Mouse (Mus musculus) embryo, embryonic 11.5 days (tissue): ENCODE data around the gene Rps11.
"Not testable (repeated sequence)": the region's sequence is repeated elsewhere in the genome, so short reads cannot be mapped to it uniquely, and the experiment has no call there.

ENCODE experiments used
- DNase-seq: peaks from one replicate; pipeline ENCODE4 v3.0.0-alpha.2; 2012; ENCODE audit warnings: low read depth, low spot score

Rps11 gene

DNA sequence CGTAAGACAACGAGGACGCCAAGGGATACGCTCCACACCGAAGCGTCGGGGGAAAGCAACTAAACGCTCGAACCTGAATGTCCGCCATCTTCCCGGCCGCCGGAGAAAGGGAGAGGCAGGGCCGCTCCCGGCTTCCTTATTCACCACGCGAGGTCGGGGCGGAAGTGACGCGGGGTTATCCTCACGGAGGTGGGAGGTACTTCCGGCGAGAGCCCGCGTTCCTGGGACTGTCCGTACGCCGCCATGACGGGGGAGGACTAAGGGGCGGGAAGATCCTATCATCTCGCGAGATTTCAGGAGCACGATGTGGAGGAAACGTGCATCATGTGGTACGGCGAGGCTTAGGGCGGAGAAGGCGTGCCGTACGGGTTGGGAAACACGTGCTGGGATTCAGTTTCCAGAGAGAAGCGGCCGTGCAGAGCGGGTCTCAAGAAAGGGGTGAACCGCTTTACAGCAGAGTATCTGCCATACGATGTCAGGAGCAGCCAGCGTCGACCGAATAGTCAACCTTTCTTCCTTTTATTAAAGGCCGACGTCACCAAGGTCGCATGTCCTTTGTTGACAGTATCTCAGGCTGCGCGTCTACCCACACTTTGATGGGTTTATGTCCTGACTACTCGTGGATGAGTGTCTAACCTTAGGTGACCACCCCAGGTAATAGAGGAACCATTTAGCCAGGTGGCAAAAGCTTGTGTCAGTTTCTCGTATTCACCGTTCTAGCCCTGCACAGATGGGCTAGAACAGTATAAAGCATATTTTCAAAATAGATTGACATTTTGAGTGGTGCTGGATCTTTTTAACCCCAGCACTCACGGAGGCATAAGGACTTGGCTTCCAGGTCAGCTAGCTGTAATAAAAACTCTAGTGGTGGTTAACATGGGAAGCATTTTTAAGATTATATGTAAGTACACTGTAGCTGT is at the start of gene Rps11:
Rps11 (minus strand) TSS at position 216 of the 920 bp plus-strand sequence.
- peak; percentile 100 for DNase-seq

DNA sequence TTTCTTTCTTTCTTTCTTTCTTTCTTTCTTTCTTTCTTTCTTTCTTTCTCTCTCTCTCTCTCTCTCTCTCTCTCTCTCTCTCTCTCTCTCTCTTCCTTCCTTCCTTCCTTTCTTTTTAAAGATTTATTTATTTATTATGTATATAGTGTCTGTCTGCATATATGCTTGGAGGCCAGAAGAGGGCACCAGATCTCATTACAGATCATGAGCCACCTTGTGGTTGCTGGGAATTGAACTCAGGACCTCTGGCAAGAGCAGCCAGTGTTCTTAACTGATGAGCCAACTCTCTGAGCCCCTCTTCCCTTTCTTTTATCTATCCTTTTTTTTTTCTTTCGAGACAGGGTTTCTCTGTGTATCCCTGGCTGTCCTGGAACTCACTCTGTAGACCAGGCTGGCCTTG is 49.5 kb upstream of the Rps11 start:
- not testable (repeated sequence) for DNase-seq

DNA sequence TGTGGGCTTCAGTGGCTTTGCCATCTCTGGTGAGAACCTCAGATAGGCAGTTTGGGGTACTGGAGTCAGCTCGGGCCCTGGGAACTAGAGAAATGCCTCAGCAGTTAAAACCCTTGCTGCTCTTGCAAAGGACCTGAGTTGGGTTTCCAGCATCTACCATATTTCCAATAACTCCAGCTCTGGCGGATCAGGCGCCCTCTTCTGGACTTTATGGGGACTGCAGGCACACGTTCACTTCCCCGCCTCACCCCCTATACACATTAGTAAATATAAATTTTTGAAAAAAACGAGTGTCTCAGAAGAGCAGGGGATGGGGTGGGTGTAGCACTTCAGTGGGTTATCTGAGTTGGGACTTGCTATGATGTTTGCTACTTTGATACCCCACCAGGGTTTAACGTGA is 48.7 kb upstream of the Rps11 start:
- DNase-seq = no peak

DNA sequence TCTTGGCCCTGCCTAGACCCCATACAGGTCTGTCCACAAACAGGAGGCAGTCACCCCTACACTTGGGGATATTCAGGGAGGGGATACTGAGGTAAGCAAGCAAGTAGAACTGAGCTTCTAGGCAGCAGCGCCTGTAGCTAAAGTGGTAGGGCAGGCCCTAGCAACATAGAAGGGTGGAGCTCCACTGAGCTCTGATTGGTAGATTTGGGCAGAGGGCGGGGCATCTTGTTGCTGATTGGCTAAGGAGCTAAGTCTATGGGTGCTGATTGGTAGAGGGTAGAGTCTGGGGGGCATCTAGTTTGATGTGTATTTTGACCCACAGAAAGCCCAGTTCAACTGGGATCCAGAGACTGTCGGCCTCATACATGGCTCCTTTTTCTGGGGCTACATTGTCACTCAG is 45.3 kb upstream of the Rps11 start:
- no peak for DNase-seq

DNA sequence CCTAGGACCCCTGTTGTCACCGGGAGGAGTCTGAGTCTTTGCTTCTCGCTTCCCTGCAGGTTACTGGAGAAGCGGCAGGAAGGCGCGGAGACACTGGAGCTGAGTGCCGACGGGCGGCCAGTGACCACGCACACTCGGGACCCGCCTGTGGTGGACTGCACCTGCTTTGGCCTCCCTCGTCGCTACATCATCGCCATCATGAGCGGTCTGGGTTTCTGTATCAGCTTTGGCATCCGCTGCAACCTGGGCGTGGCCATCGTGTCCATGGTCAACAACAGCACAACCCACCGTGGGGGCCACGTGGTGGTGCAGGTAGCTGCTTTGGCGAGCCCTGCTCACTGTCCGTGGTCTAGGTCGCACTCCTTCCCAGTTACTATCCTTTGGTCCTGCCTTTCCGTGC is 44.4 kb upstream of the Rps11 start:
- no peak for DNase-seq

DNA sequence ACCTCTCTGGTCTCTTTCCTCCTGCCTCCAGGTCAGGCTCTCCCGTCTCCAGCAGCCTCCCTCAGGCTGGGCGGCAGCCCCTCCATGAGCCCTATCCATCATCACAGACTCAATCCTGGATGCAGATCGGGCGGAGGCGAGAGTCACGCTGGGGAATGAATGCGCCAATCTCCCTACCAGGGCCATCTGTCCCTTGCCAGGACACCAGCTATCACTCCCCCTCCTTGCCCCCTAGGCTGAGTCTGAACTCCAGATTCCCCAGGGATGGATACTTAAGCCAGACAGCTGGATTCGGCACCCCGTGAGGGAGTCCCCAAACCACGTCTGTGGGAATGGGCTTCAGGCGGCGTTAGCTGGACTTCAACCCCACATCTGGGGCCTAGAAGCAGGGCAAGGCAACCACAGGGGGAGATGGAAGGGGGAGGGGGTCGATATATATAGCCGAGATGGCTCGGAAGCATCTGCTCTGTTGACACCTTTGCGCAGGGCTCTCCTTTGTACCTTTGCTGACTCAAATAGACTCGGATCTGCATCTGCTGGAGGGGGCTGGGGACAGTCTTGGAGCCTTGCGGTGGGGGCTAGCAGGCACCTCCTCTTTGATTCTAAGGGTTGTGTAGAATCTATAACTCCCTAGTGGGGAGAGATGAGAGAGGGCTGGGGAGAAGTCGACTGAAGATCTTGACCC is 43.7 kb upstream of the Rps11 start:
- DNase-seq = no peak

DNA sequence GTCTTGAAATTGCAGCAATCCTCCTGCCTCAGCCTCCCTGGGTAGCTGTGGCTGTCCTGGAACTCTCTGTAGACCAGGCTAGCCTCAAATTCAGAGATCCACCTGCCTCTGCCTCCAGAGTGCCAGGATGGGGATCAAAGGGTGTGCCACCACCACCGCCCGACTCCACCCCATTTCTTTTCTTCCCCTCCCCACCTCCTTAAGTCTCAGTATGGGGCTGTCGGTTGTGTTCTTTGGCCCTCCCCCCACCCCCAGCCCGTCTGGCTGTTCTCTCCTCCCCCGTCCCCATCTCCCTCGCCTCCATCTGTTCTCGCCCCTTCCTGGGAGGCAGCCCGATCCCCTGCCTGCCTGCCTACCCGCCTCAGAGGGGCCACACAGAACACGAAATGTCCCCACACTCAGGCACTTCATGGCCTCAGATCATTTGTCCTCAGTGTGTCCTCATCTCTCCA is 42.7 kb upstream of the Rps11 start:
- DNase-seq = no peak

DNA sequence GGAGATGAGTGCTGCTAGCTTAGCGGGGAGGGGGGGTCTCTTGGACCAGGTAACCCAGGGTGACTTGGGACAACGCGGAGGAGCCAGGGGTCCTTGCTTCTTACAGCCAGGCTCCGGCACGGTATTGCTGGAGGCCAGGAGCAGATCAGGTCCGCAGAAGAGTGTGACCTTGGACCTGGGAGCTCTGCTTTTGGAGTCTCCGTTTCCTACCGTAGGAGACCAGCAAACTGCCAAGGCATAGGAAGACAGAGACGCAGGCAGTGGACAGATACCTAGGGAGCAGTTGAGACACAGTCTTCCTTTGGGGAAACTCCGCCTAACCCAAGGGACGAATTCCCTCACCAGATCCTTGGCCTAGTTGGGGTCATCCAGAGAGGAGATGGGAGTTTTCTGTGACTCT is 41.5 kb upstream of the Rps11 start:
- no peak for DNase-seq

DNA sequence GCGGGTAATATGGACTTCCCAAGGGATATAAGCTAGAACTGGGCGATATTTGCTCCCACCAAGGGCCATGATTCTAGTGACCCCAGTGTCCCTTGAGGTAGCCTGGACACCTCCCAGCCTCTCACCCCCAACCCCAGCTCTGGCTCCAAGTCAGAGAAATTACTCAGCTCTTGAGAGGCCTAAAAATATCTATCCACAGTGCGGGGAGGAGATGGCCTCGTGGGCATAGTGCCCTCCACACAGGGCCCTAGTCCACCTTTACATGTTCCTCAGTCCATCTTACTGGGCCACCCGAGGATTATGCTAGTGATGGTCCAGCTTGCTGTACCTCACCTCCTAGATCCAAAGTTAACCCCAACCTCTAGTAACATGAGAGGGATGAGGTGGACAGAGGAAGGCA is 40.6 kb upstream of the Rps11 start:
- DNase-seq = no peak

DNA sequence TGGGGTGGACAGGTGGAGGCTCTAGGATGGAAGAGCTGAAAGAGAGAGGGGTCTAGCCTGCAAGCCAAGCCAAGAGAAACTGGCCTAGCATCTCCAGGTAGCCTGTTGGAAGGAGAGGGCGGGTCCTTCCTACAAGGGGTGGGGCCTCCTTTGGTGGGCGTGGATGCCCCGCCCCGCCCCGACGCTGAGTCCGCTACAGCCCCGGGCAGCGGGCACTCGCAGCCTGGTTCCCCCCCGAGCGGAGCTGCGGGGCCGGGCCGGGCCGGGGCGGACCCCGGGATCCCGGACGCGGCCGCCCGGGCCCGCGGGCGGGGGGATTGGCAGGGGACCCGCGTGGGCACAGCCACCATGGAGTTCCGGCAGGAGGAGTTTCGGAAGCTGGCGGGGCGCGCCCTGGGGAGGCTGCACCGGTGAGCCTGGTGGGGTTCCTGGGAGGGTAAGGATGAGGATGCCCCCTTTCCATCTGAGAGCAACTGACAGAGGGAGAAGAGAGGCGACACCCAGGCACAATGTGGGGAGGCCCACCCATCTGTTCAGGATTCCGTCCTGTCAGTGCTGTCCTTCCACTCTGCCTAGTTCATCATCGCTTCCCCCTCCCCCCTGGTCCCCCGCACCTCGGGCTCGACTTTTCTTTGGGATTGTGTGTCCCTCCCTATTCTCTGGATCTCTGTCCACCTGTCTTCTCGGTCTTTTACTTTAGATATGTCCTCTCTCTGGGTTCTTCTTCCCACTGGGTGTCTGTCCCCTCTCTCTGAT is 39.7 kb upstream of the Rps11 start, which contains the start of gene Slc17a7:
Slc17a7 (plus strand) TSS at position 215 of the 756 bp plus-strand sequence.
- DNase-seq = no peak

DNA sequence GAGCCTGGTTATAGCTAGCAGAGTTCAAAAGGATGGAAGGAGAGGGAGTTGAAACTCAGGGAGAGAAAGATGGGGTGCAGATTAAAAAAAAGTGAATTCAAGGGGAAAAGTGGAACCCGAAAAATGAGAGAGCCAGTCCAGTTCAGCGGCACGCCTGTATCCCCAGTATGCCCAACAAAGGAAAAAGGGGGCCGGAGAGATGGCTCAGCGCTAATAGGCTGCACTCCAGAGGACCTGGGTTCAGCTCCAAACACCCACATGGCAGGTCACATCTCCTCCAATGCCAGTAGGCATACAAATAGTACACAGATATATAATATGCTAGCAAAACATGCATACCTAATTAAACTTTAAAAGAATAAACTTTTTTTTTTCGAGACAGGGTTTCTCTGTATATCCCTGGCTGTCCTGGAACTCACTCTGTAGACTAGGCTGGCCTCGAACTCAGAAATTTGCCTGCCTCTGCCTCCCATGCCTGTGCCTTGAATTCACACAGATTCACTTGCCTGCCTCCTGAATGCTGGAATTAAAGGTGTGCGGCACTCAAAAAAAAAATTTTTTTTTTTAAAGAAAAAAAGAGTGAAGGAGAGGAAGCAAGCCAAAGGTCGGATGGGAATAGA is 38.9 kb upstream of the Rps11 start:
- DNase-seq = no peak

DNA sequence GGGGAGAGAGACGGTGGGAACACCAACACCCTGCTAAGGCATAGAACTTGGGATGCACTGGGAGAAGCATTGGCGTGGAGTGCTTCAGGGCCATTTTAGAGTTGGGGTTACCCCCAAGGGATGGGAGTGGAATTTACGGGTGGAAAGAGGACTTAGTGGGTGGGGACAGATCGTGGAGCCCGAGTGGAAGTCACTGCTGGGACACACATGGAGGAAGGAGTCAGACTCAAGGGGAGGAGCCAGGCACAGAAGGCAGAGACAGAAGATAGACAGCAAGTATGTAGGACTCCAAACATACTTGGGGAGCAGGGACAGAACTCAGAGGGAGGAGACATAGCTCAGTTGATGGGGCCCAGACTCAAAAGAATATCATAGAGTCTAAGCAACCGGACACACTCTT is 38.3 kb upstream of the Rps11 start:
- no peak for DNase-seq

DNA sequence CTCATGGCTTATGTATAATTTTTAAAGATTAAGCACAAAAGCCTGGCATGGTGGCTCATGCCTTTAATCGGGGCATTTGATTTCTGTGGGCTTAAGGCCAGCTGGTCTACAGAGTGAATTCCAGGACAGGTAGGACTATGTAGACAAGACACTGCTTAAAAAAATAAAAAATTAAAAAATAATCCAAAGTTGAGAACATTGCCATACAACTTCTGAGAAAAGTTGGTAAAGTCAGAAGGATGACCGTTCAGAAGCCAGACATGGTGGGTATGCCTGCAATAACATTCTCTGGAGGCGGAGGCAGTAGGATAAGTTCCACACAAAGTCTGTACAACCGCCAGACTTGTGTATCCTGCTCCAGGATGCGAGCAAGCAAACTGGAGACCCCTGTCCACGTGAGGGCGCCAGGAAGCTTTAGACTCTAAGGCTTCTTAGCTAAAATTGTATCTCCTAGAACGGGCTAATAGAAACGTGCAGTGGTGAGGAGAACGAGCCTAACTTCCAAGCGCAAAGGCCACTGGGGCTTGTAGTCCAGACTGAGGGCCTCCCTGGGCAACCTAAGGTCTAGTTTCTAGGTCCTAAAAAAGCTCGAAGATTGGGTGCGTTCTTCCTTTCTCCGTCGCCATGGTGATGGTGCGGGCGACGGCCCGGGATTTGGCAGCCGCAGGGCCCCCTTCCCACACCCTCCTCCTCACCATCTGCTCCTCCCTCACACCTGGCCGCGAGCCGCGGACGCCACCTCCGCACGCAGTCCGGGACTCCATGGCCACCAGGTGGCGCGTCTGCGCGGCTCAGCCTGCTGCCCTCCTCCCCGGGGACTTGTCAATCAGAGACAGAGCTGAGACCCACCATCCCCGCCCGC is 37.6 kb upstream of the Rps11 start:
- peak; percentile 77 for DNase-seq

DNA sequence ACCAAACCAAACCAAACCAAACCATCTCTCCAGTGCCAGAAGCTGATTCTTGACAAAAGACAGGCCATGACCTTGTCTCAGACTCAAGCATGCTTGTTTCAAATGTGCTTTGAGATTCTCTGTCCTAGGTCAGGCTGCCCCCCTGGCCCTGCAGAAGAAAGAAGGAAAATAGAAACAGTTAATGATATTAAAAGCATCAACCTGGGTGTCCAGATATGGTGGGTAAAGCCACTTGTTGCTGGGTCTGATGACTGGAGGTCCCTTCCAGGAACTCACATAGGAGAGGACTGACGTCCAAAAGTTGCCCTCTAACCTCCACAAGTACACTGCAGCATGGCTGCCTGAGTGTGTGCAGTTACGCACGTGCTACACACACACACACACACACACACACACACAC is 36.6 kb upstream of the Rps11 start:
- DNase-seq = no peak

DNA sequence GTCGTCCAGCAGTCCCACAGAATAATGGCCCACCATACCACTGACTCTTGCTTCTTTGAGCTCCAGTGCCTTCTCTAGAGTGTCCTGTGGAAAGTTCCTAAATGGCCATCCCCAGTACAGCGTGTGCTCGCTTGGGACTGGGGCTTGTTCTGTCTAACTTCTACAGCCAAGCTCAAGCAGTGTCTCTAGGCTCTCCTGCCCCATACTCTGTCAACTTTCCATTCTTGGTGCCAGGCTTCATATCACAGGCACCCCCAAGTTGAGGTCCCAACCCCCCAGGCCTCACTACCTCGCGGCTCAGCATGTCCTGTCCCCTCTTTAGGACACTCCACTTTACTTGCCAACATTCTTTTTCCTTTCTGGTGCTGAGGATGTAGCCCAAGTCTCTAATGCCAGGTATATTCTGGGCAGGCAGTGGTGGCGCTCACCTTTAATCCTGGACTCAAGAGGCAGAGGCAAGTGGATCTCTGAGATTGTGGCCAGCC is 36.1 kb upstream of the Rps11 start:
- DNase-seq = no peak

DNA sequence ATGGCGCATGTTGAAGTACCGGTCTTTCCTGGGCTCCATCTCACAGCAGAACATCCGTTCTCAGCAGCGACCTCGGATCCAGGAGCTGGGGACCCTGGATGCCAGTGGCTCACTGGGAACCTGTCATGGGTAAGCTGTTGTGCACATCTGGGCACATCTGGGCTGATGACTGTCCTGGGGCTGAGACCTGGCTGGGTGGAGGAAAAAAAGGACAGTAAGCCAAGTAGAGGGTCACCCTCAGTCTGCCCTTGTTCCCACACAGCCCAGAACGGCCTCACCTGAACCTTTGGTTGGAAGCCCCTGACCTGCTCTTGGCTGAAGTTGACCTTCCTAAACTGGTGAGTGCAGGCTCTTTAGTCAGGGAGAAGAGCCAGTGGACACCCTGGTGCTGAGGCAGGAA is 34.8 kb upstream of the Rps11 start:
- no peak for DNase-seq

DNA sequence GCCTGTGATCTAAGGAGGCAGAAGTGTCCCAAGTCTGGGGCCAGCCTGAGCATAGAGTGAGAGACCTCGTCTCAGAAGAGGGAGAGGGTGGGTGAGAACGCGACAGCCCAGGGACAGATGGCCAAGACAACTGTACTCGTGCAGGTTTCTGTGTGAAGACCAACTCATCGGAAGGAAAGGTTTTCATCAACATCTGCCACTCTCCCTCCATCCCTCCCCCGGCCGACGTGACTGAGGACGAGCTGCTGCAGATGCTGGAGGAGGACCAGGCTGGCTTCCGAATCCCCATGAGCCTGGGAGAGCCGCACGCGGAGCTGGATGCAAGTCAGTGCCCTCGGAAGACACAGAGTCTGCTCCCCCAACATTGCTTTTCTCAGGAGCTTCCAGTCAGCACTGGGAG is 33.2 kb upstream of the Rps11 start:
- no peak for DNase-seq

DNA sequence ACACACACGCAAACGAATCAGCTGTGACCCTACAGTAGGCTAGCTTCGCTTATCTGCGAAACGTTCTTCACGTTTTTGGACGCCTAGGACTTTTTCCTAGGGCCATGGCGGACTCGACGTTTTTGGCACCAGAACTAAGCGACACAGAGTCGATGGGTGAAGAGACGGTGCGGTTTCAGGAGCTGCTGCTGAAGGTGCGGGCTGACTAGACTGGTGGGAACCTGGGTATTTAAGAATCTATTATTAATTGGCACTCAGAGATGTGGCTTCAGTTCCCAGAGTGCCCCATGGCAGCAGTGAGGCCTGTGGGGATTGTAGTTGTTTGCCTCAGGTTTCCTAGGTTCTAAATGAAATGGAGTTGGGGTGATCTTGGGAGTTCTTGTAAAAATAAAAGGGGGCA is 32.0 kb upstream of the Rps11 start:
- DNase-seq = no peak

DNA sequence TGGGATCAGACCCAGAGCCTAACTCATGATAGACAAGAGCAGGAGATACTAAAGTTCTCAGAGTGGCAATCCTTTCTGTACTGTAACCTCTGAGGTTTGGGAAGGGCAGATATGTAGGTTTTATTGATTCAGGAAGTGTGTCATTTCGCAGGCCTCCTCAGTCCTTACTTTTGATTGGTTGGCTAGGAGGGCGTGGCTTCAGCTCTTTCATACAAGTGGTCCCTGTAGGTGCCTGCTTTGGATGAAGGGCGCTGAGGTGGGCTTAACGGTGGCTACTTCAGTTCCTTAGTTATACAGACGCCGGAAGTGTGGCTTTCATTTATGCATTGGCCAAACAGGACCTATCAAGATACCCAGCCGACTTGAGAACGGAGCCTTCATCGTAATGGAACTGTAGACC is 31.4 kb upstream of the Rps11 start:
- no peak for DNase-seq

DNA sequence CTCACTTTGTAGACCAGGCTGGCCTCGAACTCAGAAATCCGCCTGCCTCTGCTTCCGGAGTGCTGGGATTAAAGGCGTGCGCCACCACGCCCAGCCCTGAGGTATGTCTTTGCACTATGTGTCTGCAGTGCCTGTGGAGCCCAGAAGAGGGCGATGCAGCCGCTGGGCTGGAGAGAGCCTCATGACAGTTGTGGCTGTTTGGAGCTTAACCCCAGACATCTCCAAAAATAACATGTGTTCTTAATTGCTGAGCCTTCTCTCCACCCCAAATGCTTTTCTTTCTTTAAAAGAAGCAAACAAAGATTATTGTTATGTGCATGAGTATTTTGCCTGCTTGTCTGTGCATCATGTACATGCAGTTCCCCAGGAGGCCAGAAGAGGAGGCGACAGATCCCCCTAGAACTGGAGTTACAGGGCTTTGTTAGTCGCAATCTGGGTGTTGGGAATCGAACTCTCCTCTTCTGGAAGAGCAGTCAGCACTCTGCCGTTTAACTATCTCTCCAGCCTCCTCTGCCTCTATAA is 30.8 kb upstream of the Rps11 start:
- DNase-seq = no peak
